Mouse (Mus musculus): Measurements from ENCODE around the gene Cfap161.

DNA sequence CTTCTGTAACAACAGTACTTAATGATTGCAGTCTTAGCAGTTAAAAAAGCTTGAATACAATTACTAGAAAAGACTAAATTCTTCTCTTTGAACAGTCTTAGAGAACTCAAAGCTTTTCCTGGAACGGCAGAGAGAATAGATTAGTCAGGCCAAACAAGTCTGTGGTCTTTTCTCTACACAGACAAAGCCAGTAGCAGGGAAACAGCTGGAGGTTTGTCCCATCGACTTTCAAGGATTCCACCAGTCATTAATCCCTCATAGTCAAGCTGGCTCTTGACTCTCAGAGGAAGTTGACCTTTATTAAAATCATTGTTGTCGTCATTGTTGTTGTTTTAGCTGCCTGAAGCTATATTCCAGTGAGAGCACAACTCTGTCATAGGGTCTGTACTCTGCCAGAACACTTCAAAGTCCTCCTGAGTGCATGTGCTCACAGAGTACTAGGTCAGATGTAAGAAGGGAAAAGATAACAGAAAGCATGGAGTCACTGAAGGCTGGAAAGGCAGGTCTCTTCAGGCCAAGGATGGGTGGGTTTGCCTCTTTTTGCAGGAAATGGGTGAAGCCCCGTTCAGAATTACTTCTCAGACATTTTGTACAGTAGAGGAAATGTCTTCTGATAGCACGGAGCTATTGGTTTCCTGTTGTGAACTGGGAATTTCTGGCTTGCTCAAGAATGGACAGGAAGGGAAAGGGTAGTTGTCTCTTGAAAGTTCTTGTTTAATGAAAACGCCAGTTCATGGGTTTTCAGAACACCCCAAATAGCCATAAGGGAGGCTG lies 48.0 kb upstream of the Cfap161 start:
- no peak for TF ChIP-seq POLR2A (IDR thresholded peaks at IDR 0.05; ENCODE audit: borderline replicate concordance, extremely low read depth, insufficient read depth, insufficient read length, poor library complexity, severe bottlenecking)
- TF ChIP-seq CTCF (IDR thresholded peaks at IDR 0.05; ENCODE audit: borderline replicate concordance, extremely low read depth, insufficient read depth, insufficient read length): no peak

All from brain, embryonic 14.5 days (tissue).